In the genomic region with DNA sequence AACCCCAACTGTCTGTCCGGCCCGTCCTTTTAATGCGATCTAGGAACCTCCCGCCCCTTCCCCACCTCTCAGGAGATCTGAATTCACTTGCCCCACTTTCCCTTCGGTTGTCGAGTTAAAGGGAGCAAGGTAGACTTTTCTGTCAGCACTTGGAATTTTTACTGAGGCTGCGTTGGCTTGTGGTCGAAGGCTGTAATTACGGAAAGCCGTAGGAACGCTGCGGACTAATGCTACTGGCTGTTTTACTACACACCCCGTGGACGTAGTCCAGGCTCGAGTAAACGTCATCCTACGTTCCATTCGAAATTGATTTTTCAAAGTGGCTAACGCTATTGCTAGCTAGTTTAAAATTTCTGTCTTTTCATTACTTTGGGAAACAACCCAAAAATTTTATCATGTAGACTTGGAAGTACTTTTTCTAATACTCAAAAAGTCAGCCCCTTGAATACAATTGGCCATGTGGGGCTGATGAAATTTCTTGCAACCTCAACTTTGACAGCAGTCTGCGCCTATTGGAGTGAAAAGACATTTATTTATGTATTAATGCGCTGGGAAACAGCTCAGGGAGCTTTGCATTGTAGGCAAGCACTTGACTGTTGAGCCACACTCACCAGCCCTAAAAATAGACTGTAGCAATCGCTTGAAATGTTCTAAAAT, we compare ENCODE assay signal across 8 mouse cellular contexts. TPM values are rescaled to one million over a fixed set of nuclear protein-coding genes. Genes with fewer than 3 reads are reported as not detected.
DNase-seq lines count a peak whose midpoint lies in the region; ATAC-seq and TF ChIP-seq lines count a peak whose summit lies in the region.

No protein-coding gene starts in this region.

- intact Hi-C loops in left cerebral cortex, postnatal 36 days (cut with DNase I), result loop anchor here (2.0 kb wide), 1 partner anchor 31 kb away; the partner anchor contains the start of gene Bpnt1

- DNase-seq in CD4-positive, CD25-positive, alpha-beta regulatory T cell, adult 2 months (ENCODE audit: low read depth, low spot score), result peak; percentile 72
- peak; percentile 28 to 30 for DNase-seq in adrenal gland, adult 18-20 months (ENCODE audit: low spot score in 2 of 2)
- peak; percentile 45 for DNase-seq in embryo, embryonic 9.5 days (ENCODE audit: extremely low spot score)
- DNase-seq in gonadal fat pad, adult 2 months (ENCODE audit: low read depth), result peak; percentile 20
- peak; percentile 79 for DNase-seq in intestine, embryonic 14.5 days (ENCODE audit: low spot score)
- DNase-seq in left cerebral cortex, postnatal 36 days (ENCODE audit: low spot score in 2 of 2), result peak; percentile 26 to 46

- WGBS in intestine, embryonic 14.5 days, result 3% methylated on average over 22 of the region's 22 CpGs
- under 1% methylated on average over 22 of the region's 22 CpGs for WGBS in small intestine, adult 2 months

- peak overlapping the region; percentile 93 for H3K27ac ChIP-seq in intestine, embryonic 14.5 days (ENCODE audit: low read depth)
- H3K27ac ChIP-seq in small intestine, adult 2 months (ENCODE audit: insufficient read depth, low read depth, low read length), result peak overlapping the region; percentile 67

- no peaks in the 10 kb centered on the region for H3K9me3 ChIP-seq in intestine, embryonic 14.5 days (ENCODE audit: control insufficient read depth, low read length)

- H3K4me1 ChIP-seq in intestine, embryonic 14.5 days (replicated peaks; ENCODE audit: control insufficient read depth, insufficient read depth, low read length), result peaks cover 21% of the 10 kb centered on the region
- peaks cover 3% of the 10 kb centered on the region; the same call in 1 of the 2 replicates for H3K4me1 ChIP-seq in small intestine, adult 2 months (ENCODE audit: control insufficient read depth, insufficient read depth, insufficient read length, low read length)

- peak; percentile 56 for ATAC-seq in intestine, embryonic 14.5 days (replicated peaks; ENCODE audit: low FRiP score, low TSS enrichment, low read depth)
- ATAC-seq in megakaryocyte-erythroid progenitor cell, adult 5-6 weeks (replicated peaks; ENCODE audit: low FRiP score, low TSS enrichment, poor library complexity, severe bottlenecking), result peak; percentile 73

- peak overlapping the region; percentile 90 for H3K4me3 ChIP-seq in intestine, embryonic 14.5 days (ENCODE audit: low read depth, low read length)
- peak overlapping the region; percentile 81 for H3K4me3 ChIP-seq in small intestine, adult 2 months (ENCODE audit: low read depth, low read length)

- H3K4me2 ChIP-seq in intestine, embryonic 14.5 days (ENCODE audit: low read length), result peak overlapping the region; percentile 83

- H3K27me3 ChIP-seq in intestine, embryonic 14.5 days (replicated peaks; ENCODE audit: control insufficient read depth, insufficient read depth, low read length), result no peaks in the 10 kb centered on the region
- no peaks in the 10 kb centered on the region for H3K27me3 ChIP-seq in small intestine, adult 2 months (ENCODE audit: control insufficient read depth, insufficient read depth, low read length)

- H3K36me3 ChIP-seq in intestine, embryonic 14.5 days (ENCODE audit: control insufficient read depth, insufficient read depth, low read length), result peaks cover 19% of the 10 kb centered on the region
- H3K36me3 ChIP-seq in small intestine, adult 2 months (ENCODE audit: control insufficient read depth, insufficient read depth, low read length), result peaks cover 4% of the 10 kb centered on the region; the same call in 1 of the 2 replicates

- H3K9ac ChIP-seq in intestine, embryonic 14.5 days (ENCODE audit: low read length), result peak overlapping the region; percentile 90

- peak; percentile 25; the same call in 1 of the 2 replicates for TF ChIP-seq CTCF in small intestine, adult 2 months (IDR thresholded peaks at IDR 0.05; ENCODE audit: extremely low read depth, insufficient read length, insufficient replicate concordance, low read depth, low read length)

- TF ChIP-seq POLR2A in small intestine, adult 2 months (IDR thresholded peaks at IDR 0.05; ENCODE audit: low read depth, low read length), result no peak; the same call in 1 of the 2 replicates

RNA-seq across cellular contexts. Expression of gene Eprs, which starts 0.8 kb away (rescaled TPM):
- 100 to 1,000 TPM; 216 to 332 TPM for total RNA-seq in adrenal gland, adult 18-20 months (2021)
- 16.3 and 18.1 TPM in 2 replicates for polyA plus RNA-seq in gonadal fat pad, adult 2 months (2012; rRNA removed)
- 143 and 149 TPM in 2 replicates for polyA plus RNA-seq in intestine, embryonic 14.5 days (2014; fragmentation: Nextera tagmentation; extraction: Ambion mirVana)
- 10 to 100 TPM; 64.0 to 74.4 TPM for total RNA-seq in left cerebral cortex, postnatal 36 days (2021)
- total RNA-seq in megakaryocyte-erythroid progenitor cell, adult 5-6 weeks (2014; fragmentation: Nextera tagmentation), result 120 and 136 TPM in 2 replicates
- total RNA-seq in megakaryocyte-erythroid progenitor cell, adult 5-6 weeks (2017), result 318 and 319 TPM in 2 replicates
- polyA plus RNA-seq in small intestine, adult 2 months (2012; rRNA removed), result 1.5 and 3.0 TPM in 2 replicates

RNA-seq across cellular contexts. Expression of gene Bpnt1, which starts 31.7 kb away (rescaled TPM):
- 100 to 1,000 TPM; 116 to 119 TPM for total RNA-seq in adrenal gland, adult 18-20 months (2021)
- 91.1 and 108 TPM in 2 replicates for polyA plus RNA-seq in gonadal fat pad, adult 2 months (2012; rRNA removed)
- polyA plus RNA-seq in intestine, embryonic 14.5 days (2014; fragmentation: Nextera tagmentation; extraction: Ambion mirVana), result 52.3 and 52.6 TPM in 2 replicates
- total RNA-seq in left cerebral cortex, postnatal 36 days (2021), result 10 to 100 TPM; 65.7 to 72.8 TPM
- total RNA-seq in megakaryocyte-erythroid progenitor cell, adult 5-6 weeks (2014; fragmentation: Nextera tagmentation), result 8.0 and 10.5 TPM in 2 replicates
- total RNA-seq in megakaryocyte-erythroid progenitor cell, adult 5-6 weeks (2017), result 14.2 and 21.4 TPM in 2 replicates
- 323 and 340 TPM in 2 replicates for polyA plus RNA-seq in small intestine, adult 2 months (2012; rRNA removed)

RNA-seq across cellular contexts. Expression of gene Iars2, which starts 34.5 kb away (rescaled TPM):
- total RNA-seq in adrenal gland, adult 18-20 months (2021), result 10 to 100 TPM; 80.4 to 92.5 TPM
- 31.5 and 37.9 TPM in 2 replicates for polyA plus RNA-seq in gonadal fat pad, adult 2 months (2012; rRNA removed)
- 46.3 and 52.7 TPM in 2 replicates for polyA plus RNA-seq in intestine, embryonic 14.5 days (2014; fragmentation: Nextera tagmentation; extraction: Ambion mirVana)
- total RNA-seq in left cerebral cortex, postnatal 36 days (2021), result 10 to 100 TPM; 31.4 to 33.4 TPM
- 46.5 and 56.5 TPM in 2 replicates for total RNA-seq in megakaryocyte-erythroid progenitor cell, adult 5-6 weeks (2014; fragmentation: Nextera tagmentation)
- total RNA-seq in megakaryocyte-erythroid progenitor cell, adult 5-6 weeks (2017), result 81.0 and 95.6 TPM in 2 replicates
- polyA plus RNA-seq in small intestine, adult 2 months (2012; rRNA removed), result 7.9 and 9.0 TPM in 2 replicates

Comparison
In these comparisons a context has a peak if more than half of its experiments do, and no peak if none do; other contexts are left out.
1. Peak in every context shown above with its lines: DNase-seq, ATAC-seq, H3K4me3 ChIP-seq and H3K27ac ChIP-seq.
2. DNase-seq: peak in every context shown above with its lines; median percentile 79 in intestine, embryonic 14.5 days; 72 in CD4-positive, CD25-positive, alpha-beta regulatory T cell, adult 2 months; 45 in embryo, embryonic 9.5 days; 36 in left cerebral cortex, postnatal 36 days; 29 in adrenal gland, adult 18-20 months; 20 in gonadal fat pad, adult 2 months.